Mouse (Mus musculus) hindbrain, embryonic 15.5 days (tissue): ENCODE results near the gene Matn3. TPM values are rescaled to one million over a fixed set of nuclear protein-coding genes. Genes with fewer than 3 reads are reported as not detected.

Experiments
- ATAC-seq: fragments of 200-750 bp; cut with Nextera tagmentation; 2 replicates; pipeline ENCODE4 v1.8.0; 2017; ENCODE audit warnings: low read depth, moderate number of reproducible peaks, moderate TSS enrichment; ENCODE audit not compliant: low FRiP score
- H3K27ac ChIP-seq: fragments of 300-500 bp; sonication (generic); replicated peaks from 2 replicates; pipeline ENCODE4 v1.5.1; 2015; ENCODE audit warnings: mild to moderate bottlenecking, inconsistent platforms
- H3K27me3 ChIP-seq: fragments of 300-500 bp; sonication (generic); 2 replicates; pipeline ENCODE4 v1.6.1; 2015; ENCODE audit warnings: control low read depth, inconsistent platforms
- H3K36me3 ChIP-seq: fragments of 300-500 bp; sonication (generic); 2 replicates; pipeline ENCODE4 v1.6.1; 2015; ENCODE audit warnings: control low read depth, inconsistent platforms
- H3K4me1 ChIP-seq: fragments of 300-500 bp; sonication (generic); replicated peaks from 2 replicates; pipeline ENCODE4 v1.6.1; 2015; ENCODE audit warnings: control low read depth, inconsistent platforms
- H3K4me2 ChIP-seq: fragments of 300-500 bp; sonication (generic); 2 replicates; pipeline ENCODE4 v1.6.1; 2015; ENCODE audit warnings: moderate library complexity, mild to moderate bottlenecking, inconsistent platforms
- H3K4me3 ChIP-seq: fragments of 300-500 bp; sonication (generic); 2 replicates; pipeline ENCODE4 v1.5.1; 2015; ENCODE audit warnings: mild to moderate bottlenecking, inconsistent platforms
- H3K9ac ChIP-seq: fragments of 300-500 bp; sonication (generic); 2 replicates; pipeline ENCODE4 v1.6.1; 2015; ENCODE audit warnings: inconsistent platforms
- H3K9me3 ChIP-seq: fragments of 300-500 bp; sonication (generic); 2 replicates; pipeline ENCODE4 v1.6.1; 2016; ENCODE audit warnings: control low read depth, inconsistent platforms
- WGBS: fragments of 180-500 bp; shearing (Covaris S2); methylation state at CpG from one replicate; pipeline ENCODE4 v1.1.7; 2015; 5-methylcytosine and 5-hydroxymethylcytosine counted together
- polyA plus RNA-seq: library from polyadenylated mRNA; unstranded; fragments of >200 nt; fragmentation: Nextera tagmentation; extraction: Ambion mirVana; gene quantifications from 2 replicates; pipeline ENCODE4 v1.2.1, GENCODE M21; 2015

Gene Matn3
- polyA plus RNA-seq, 1 experiment from 2014 or later: 0.31 TPM

- Histone ChIP-seq H3K9me3 (no peaks in the 10 kb centered on the region), H3K4me1 (no peaks in the 10 kb centered on the region), H3K27me3 (no peaks in the 10 kb centered on the region), H3K27ac (no peak overlapping the region), H3K9ac (no peak overlapping the region), H3K4me3 (no peak overlapping the region), H3K36me3 (peaks cover 38% of the 10 kb centered on the region), H3K4me2 (no peak overlapping the region)
- no peak for ATAC-seq
- WGBS: 73% methylated on average over 12 of the region's 12 CpGs
These were observed 7.4 kb upstream of the Matn3 start for GRCm38 (mm10) chr12:8940011-8941005.

GRCm38 (mm10) chr12:8941131-8941615 lies 6.6 kb upstream of the Matn3 start:
- no peaks in the 10 kb centered on the region for H3K4me1 ChIP-seq
- H3K4me3 ChIP-seq: no peak overlapping the region
- peaks cover 32% of the 10 kb centered on the region for H3K36me3 ChIP-seq
- H3K9me3 ChIP-seq: no peaks in the 10 kb centered on the region
- ATAC-seq: no peak
- no peak overlapping the region for H3K27ac ChIP-seq
- H3K4me2 ChIP-seq: no peak overlapping the region
- H3K9ac ChIP-seq: no peak overlapping the region
- WGBS: 78% methylated on average over 4 of the region's 4 CpGs
- H3K27me3 ChIP-seq: no peaks in the 10 kb centered on the region

- no peak overlapping the region for H3K9ac ChIP-seq
- WGBS: 78% methylated on average over 4 of the region's 4 CpGs
- H3K4me1 ChIP-seq: no peaks in the 10 kb centered on the region
- H3K27me3 ChIP-seq: no peaks in the 10 kb centered on the region
- H3K9me3 ChIP-seq: no peaks in the 10 kb centered on the region
- no peak for ATAC-seq
- no peak overlapping the region for H3K4me2 ChIP-seq
- no peak overlapping the region for H3K4me3 ChIP-seq
- peaks cover 25% of the 10 kb centered on the region for H3K36me3 ChIP-seq
- no peak overlapping the region for H3K27ac ChIP-seq
These were observed 5.9 kb upstream of the Matn3 start for GRCm38 (mm10) chr12:8941699-8942392.

- H3K4me1 ChIP-seq: peaks cover 10% of the 10 kb centered on the region
- H3K36me3 ChIP-seq: no peaks in the 10 kb centered on the region
- no peak for ATAC-seq
- 68% methylated on average over 9 of the region's 9 CpGs for WGBS
- no peaks in the 10 kb centered on the region for H3K9me3 ChIP-seq
- no peak overlapping the region; the same call in 1 of the 2 replicates for H3K4me3 ChIP-seq
- H3K27me3 ChIP-seq: peaks cover 6% of the 10 kb centered on the region; the same call in 1 of the 2 replicates
- H3K27ac ChIP-seq: no peak overlapping the region
- no peak overlapping the region; the same call in 1 of the 2 replicates for H3K9ac ChIP-seq
- peak overlapping the region; percentile 99 for H3K4me2 ChIP-seq
These were observed 566 bp upstream of the Matn3 start for GRCm38 (mm10) chr12:8947163-8947562.

GRCm38 (mm10) chr12:8953136-8953535 lies 5.4 kb downstream of the Matn3 start:
- 80% methylated on average over 10 of the region's 10 CpGs for WGBS
- H3K4me2 ChIP-seq: no peak overlapping the region
- no peak overlapping the region for H3K27ac ChIP-seq
- no peaks in the 10 kb centered on the region for H3K9me3 ChIP-seq
- H3K4me3 ChIP-seq: no peak overlapping the region
- ATAC-seq: no peak
- H3K27me3 ChIP-seq: peaks cover 6% of the 10 kb centered on the region; the same call in 1 of the 2 replicates
- H3K9ac ChIP-seq: no peak overlapping the region
- no peaks in the 10 kb centered on the region for H3K36me3 ChIP-seq
- peaks cover 3% of the 10 kb centered on the region for H3K4me1 ChIP-seq

GRCm38 (mm10) chr12:8954161-8954561 lies 6.4 kb downstream of the Matn3 start:
- no peak overlapping the region for H3K4me2 ChIP-seq
- no peak overlapping the region for H3K4me3 ChIP-seq
- WGBS: 41% methylated on average over 9 of the region's 9 CpGs
- no peaks in the 10 kb centered on the region for H3K9me3 ChIP-seq
- no peaks in the 10 kb centered on the region for H3K27me3 ChIP-seq
- no peak for ATAC-seq
- H3K9ac ChIP-seq: no peak overlapping the region
- no peaks in the 10 kb centered on the region for H3K4me1 ChIP-seq
- no peaks in the 10 kb centered on the region for H3K36me3 ChIP-seq
- H3K27ac ChIP-seq: no peak overlapping the region

- Histone ChIP-seq H3K4me1 (no peaks in the 10 kb centered on the region), H3K36me3 (no peaks in the 10 kb centered on the region), H3K27me3 (no peaks in the 10 kb centered on the region), H3K4me2 (no peak overlapping the region), H3K27ac (no peak overlapping the region), H3K4me3 (no peak overlapping the region), H3K9me3 (no peaks in the 10 kb centered on the region), H3K9ac (no peak overlapping the region)
- ATAC-seq: peak; percentile 80; the same call in 1 of the 2 replicates
- WGBS: 46% methylated on average over 9 of the region's 9 CpGs
These were observed 14.0 kb downstream of the Matn3 start for GRCm38 (mm10) chr12:8961607-8962316.

- Histone ChIP-seq H3K4me1 (peaks cover 11% of the 10 kb centered on the region), H3K9ac (no peak overlapping the region), H3K27me3 (no peaks in the 10 kb centered on the region), H3K4me3 (no peak overlapping the region), H3K36me3 (no peaks in the 10 kb centered on the region), H3K4me2 (no peak overlapping the region), H3K27ac (no peak overlapping the region), H3K9me3 (no peaks in the 10 kb centered on the region)
- 43% methylated on average over 9 of the region's 9 CpGs for WGBS
- ATAC-seq: no peak
These were observed 22.1 kb downstream of the Matn3 start for GRCm38 (mm10) chr12:8969828-8970227.

- peak within 1 kb of the TSS; percentile 52 for H3K4me3 ChIP-seq
- H3K9ac ChIP-seq: peak within 1 kb of the TSS; percentile 56
- no peaks in the 10 kb centered on the region for H3K27me3 ChIP-seq
- peak; percentile 99 for ATAC-seq
- H3K9me3 ChIP-seq: no peaks in the 10 kb centered on the region
- WGBS: under 1% methylated on average over 45 of the region's 45 CpGs
- no peaks in the 10 kb centered on the region for H3K36me3 ChIP-seq
- peak within 1 kb of the TSS; percentile 70 for H3K4me2 ChIP-seq
- H3K27ac ChIP-seq: peak within 1 kb of the TSS; percentile 86
- peaks cover 21% of the 10 kb centered on the region for H3K4me1 ChIP-seq
These were observed 26.2 kb downstream of the Matn3 start, which contains the start of gene Wdr35 for GRCm38 (mm10) chr12:8973820-8974465. TSS of gene Wdr35 (plus strand) at chr12:8973892.

GRCm38 (mm10) chr12:8975076-8975475 lies 27.3 kb downstream of the Matn3 start:
- peaks cover 21% of the 10 kb centered on the region for H3K4me1 ChIP-seq
- H3K9me3 ChIP-seq: no peaks in the 10 kb centered on the region
- H3K4me2 ChIP-seq: peak overlapping the region; percentile 70
- no peak for ATAC-seq
- H3K9ac ChIP-seq: no peak overlapping the region
- no peaks in the 10 kb centered on the region for H3K27me3 ChIP-seq
- 94% methylated on average over 3 of the region's 3 CpGs for WGBS
- peaks cover 4% of the 10 kb centered on the region; the same call in 1 of the 2 replicates for H3K36me3 ChIP-seq
- peak overlapping the region; percentile 52; the same call in 1 of the 2 replicates for H3K4me3 ChIP-seq
- no peak overlapping the region for H3K27ac ChIP-seq

- Histone ChIP-seq H3K27ac (no peak overlapping the region), H3K4me1 (no peaks in the 10 kb centered on the region), H3K4me3 (no peak overlapping the region), H3K9me3 (no peaks in the 10 kb centered on the region), H3K9ac (no peak overlapping the region), H3K36me3 (no peaks in the 10 kb centered on the region; the same call in 1 of the 2 replicates), H3K27me3 (no peaks in the 10 kb centered on the region), H3K4me2 (no peak overlapping the region)
- WGBS: 86% methylated on average over 8 of the region's 8 CpGs
- no peak for ATAC-seq
These were observed 45.5 kb downstream of the Matn3 start for GRCm38 (mm10) chr12:8993231-8993630.
